Mouse (Mus musculus) CD4-positive naive resting alpha-beta T cell, adult 76 days (primary cell): ENCODE data around the gene Gm16405. TPM values are rescaled to one million over a fixed set of nuclear protein-coding genes. Genes with fewer than 3 reads are reported as not detected.

ENCODE experiments used
- total RNA-seq: library from RNA; stranded (reverse); gene quantifications from one replicate; pipeline ENCODE4 v1.2.4, GENCODE M21; 2023

The Gm16405 gene
- not detected for total RNA-seq

DNA sequence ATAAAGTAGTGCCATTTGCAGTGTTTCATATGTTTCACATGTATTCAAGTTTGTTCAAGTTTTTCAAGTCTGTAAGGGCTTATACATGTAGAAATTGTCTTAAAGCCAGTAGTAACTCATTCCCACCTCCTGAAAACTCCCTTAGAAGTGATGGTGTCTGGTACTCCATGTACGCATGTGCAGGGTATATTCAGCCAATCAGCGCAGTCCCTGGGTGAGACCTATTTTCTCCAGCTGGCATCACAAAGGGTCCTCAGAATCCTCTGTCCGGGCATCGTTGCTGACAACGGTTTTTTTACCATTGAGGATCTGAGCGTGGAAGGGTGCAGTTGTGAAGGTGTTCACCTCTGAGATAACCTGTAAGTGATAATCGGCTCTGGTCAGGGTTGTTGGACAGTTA lies at the start of gene Gm16405:
TSS of gene Gm16405 (plus strand) at position 301 of the 400 bp plus-strand sequence.

Other genes with a start within 250 kb of the Gm16405 start
- gene Gm16430, start 91.0 kb downstream of the Gm16405 start, total RNA-seq: not detected